Mouse (Mus musculus) macrophage (primary cell): Measurements from ENCODE around the gene Gm20695. TPM values are rescaled to one million over a fixed set of nuclear protein-coding genes. Genes with fewer than 3 reads are reported as not detected.
A peak's percentile ranks its signal among the peaks of the same experiment; 100 is the strongest.
"Not testable (repeated sequence)": the region's sequence is repeated elsewhere in the genome, so short reads cannot be mapped to it uniquely, and the experiment has no call there.

Source experiments
- H3K27ac ChIP-seq: fragments of 350-480 bp; formaldehyde crosslinking; 2 replicates; pipeline ENCODE4 v1.9.0; 2021
- H3K36me3 ChIP-seq: fragments of 350-480 bp; formaldehyde crosslinking; 2 replicates; pipeline ENCODE4 v1.9.0; 2021; ENCODE audit errors: inconsistent target
- H3K4me3 ChIP-seq: fragments of 350-480 bp; formaldehyde crosslinking; 2 replicates; pipeline ENCODE4 v1.9.0; 2021; ENCODE audit errors: inconsistent target
- H3K79me2 ChIP-seq: fragments of 350-480 bp; formaldehyde crosslinking; 2 replicates; pipeline ENCODE4 v1.9.0; 2021; ENCODE audit errors: inconsistent target
- WGBS: methylation state at CpG from one replicate; pipeline ENCODE4 v1.1.7; 2026; ENCODE audit warnings: inconsistent platforms; ENCODE audit not compliant: missing documents; 5-methylcytosine and 5-hydroxymethylcytosine counted together
- polyA plus RNA-seq: library from polyadenylated mRNA; stranded (reverse); fragments of 250-400 nt; gene quantifications from 3 replicates; pipeline ENCODE4 v1.2.4, GENCODE M21; 2018; ENCODE audit warnings: inconsistent platforms
- total RNA-seq, 78 experiments: library from RNA; depleted of rRNA; stranded (reverse); fragments of 250-400 nt; gene quantifications; 1 replicate in 9 of 78; 2 replicates in 24 of 78; 3 replicates in 43 of 78; 4 replicates in 2 of 78; pipeline ENCODE4 v1.2.4; 2018; ENCODE audit warnings: inconsistent platforms in 56 of 78

Gene Gm20695
- total RNA-seq (2018; cell fraction: chromatin; rRNA removed) = 1 to 10 TPM in 13 of 26 experiments, not detected in 13; 1.4 to 3.6 (median 2.2) TPM
- under 1 TPM in 19 of 26 experiments, not detected in 7; 0.15 to 0.96 (median 0.44) TPM for total RNA-seq (2018; cell fraction: cytosol; rRNA removed)
- 1 to 10 TPM in 8 of 26 experiments, under 1 TPM in 2, not detected in 16; 0.91 to 2.8 (median 1.4) TPM for total RNA-seq (2018; cell fraction: nucleus; rRNA removed)
- 1.2 TPM in 1 of 3 replicates, not detected in the others for polyA plus RNA-seq

DNA sequence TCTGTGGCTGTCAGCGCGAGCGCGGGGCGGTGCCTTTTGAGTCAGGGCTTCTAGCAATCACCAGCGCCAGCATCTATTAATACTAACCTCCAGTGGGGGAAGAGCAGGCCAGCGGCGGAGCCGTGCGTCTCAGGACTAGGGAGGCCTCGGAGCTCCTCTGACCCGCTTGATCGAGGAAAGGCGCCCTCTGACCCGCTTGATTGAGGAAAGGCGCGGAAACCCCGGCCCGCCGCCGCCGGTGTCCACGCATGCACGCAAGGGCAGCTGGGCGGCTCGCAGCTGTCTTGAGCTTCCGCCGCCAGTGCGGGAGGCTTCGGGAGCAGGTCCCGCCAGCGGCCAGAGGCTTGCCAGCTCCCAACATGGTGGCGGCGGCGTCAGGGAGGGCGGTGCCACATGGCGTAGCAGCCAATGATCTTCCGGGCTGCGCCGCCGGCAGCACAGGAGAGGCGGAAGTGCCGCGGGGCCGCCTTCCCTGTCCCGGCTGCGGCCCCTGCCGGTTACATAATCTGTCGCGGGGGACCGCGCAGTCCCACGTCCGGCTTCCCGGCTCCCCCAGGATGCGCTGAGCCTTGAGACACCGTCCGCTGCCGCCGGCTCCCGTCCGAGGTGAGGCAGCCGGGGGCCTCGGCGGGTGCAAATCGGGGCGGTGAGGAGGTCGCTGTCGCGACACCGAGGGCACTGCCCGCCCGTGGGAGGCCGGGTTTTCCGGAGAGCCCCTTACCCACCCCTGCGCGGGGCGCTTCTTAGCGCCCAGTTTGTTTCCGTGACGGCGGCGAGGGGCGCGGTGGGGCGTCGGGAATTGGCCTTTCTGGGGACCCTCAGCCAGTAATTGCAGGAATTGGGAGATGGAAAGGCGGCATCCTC lies at the start of gene Gm20695, which contains the start of gene Zfp597:
Gene Gm20695, plus strand, starts transcription at position 448 of the 864 bp plus-strand sequence.
Gene Zfp597, minus strand, starts transcription at position 361 of the 864 bp plus-strand sequence.
- H3K27ac ChIP-seq = peak within 1 kb of the TSS; percentile 73
- WGBS = under 1% methylated on average over 83 of the region's 88 CpGs
- peaks cover 91% of the 10 kb centered on the region for H3K79me2 ChIP-seq
- peak within 1 kb of the TSS; percentile 80 for H3K4me3 ChIP-seq
- no peaks in the 10 kb centered on the region for H3K36me3 ChIP-seq

DNA sequence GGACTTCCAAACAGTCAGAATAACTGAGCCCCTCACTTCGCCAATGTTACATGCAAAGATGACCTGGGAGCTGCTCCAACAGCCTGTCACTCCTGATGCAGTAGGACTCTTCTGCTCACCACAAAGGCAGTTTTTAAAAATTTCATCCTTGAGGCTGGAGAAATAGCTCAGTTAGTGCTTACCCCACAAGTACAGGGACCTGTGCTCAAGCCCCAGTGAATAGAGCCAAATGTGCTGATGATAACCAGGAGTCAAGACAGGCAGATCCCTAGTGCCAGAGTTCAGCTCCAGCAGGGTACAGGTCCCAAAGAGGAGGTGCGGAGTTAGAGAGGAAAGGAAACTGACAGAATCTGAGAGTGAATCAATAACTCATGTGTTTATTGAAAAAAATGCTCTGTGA lies 49.0 kb upstream of the Gm20695 start:
- Histone ChIP-seq H3K79me2 (no peaks in the 10 kb centered on the region), H3K27ac (no peak overlapping the region), H3K36me3 (no peaks in the 10 kb centered on the region), H3K4me3 (no peak overlapping the region)
- WGBS = 92% methylated on average over 2 of the region's 2 CpGs

DNA sequence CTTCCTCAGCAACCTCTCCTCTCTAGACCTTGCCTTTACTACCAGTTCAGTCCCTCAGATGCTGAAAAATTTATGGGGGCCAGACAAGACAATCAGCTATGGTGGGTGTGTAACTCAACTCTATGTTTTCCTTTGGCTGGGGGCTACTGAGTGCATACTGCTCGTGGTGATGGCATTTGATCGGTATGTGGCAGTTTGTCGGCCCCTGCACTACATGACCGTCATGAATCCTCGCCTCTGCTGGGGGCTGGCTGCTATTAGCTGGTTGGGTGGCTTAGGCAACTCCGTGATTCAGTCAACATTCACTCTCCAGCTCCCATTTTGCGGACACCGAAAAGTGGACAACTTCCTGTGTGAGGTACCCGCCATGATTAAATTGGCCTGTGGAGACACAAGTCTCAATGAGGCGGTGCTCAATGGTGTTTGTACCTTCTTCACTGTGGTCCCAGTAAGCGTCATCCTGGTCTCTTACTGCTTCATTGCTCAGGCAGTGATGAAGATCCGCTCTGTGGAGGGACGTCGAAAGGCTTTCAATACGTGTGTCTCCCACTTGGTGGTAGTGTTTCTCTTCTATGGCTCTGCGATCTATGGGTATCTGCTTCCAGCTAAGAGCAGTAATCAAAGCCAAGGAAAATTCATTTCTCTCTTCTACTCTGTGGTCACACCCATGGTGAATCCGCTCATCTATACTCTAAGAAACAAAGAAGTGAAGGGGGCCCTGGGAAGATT lies 45.1 kb upstream of the Gm20695 start:
- WGBS = 73% methylated on average over 17 of the region's 17 CpGs
- Histone ChIP-seq H3K36me3 (no peaks in the 10 kb centered on the region), H3K79me2 (no peaks in the 10 kb centered on the region), H3K27ac (no peak overlapping the region), H3K4me3 (no peak overlapping the region)

DNA sequence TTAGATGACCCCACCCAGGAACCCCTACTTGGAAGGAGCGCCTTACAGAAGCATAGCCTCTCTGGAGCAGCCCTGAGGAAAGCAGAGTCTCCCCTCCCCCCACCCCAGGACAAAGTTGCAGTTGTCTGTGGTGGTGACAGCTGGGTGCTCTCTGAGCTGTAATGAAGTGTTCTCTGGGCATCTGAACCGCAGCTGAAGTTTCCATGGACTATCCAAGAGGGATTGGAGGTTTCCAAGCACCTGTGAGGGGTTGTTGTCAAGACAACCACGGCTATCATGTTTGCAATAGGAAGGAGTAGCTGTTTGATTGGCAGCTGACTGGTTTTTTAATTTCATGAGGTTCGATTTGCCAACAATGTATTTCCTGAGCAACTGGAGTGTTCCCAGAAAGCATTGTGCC lies 41.5 kb upstream of the Gm20695 start:
- Histone ChIP-seq H3K79me2 (no peaks in the 10 kb centered on the region), H3K36me3 (no peaks in the 10 kb centered on the region), H3K4me3 (no peak overlapping the region), H3K27ac (no peak overlapping the region)
- 51% methylated on average over 4 of the region's 4 CpGs for WGBS

DNA sequence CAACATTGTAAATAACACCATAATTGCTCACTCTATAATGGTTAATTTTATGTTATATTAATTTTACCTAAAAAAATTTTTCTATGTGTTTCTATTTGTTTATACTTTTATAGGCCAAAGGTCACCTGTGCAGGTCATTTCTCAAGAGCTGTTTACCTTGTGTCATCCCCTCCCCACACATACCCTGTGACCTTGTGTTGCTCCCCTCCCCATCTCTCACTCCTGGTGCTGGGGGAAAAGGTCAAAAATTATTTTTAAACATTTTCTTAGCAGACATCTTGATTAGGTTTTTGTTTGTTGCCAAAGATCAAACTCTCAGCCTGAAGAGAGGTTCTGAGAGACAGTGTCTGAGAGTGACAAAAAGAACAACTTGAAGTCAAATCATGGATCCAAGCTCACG lies 40.7 kb upstream of the Gm20695 start:
- H3K79me2 ChIP-seq = no peaks in the 10 kb centered on the region
- H3K4me3 ChIP-seq = no peak overlapping the region
- 75% methylated on average over 1 of the region's 1 CpGs for WGBS
- no peaks in the 10 kb centered on the region for H3K36me3 ChIP-seq
- H3K27ac ChIP-seq = no peak overlapping the region

DNA sequence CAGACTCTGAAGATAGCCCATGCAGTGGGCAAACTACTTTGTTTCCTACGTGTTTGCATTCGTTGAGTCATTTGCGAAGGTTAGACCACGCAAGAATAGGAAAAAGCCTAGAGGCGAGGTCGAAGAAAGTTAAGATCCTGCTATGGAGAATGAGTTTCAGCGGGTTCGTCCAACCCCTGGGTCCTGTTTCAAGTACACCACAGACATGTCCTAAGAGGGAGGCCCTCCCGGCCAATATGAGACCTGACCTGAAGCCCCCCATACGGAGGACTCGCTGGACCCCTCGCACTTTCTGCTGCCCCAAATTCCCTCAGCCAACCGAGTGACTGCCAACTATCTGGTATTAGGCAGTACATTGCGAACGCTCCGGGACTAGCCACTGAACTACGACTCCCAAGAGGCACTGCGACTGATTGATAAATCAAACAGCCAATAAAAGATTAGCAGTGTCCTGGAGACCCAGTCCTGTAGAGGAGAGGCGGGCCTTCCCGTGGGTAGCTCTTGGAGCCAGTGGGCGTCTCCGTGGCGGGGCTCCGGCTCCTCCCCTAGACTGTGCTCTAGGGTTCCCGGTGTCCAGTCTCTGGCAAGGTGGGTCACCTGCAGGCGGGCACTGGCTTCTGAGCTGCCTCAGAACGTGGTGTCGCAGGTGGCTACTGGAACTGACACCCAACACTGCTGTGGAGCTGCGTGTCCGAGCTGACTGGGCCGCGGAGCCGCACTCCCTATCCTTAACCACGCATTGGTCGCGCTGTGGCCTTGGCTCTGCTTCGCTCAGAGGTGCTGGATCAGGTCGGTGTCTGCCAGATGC lies 37.5 kb upstream of the Gm20695 start, which contains the start of gene Zfp174:
Gene Zfp174, plus strand, starts transcription at position 558 of the 808 bp plus-strand sequence.
- Histone ChIP-seq H3K79me2 (no peaks in the 10 kb centered on the region), H3K4me3 (peak within 1 kb of the TSS; percentile 59), H3K36me3 (no peaks in the 10 kb centered on the region), H3K27ac (no peak within 1 kb of the TSS)
- WGBS = 5% methylated on average over 38 of the region's 38 CpGs

DNA sequence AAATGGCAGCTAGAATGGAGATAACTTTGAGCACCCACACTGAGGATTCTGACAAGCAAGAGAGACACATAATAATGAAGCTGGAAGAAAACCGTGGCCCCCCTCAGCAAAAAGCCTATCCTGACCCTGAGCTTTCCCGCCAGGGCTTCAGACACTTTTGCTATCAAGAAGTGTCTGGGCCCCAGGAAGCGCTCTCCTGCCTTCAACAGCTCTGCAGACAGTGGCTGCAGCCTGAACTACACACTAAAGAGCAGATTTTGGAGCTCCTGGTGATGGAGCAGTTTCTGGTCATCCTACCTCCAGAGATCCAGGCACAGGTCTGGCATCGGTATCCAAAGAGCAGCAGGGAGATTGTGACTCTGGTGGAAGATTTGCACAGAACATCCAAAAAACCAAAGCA lies 36.6 kb upstream of the Gm20695 start:
- H3K36me3 ChIP-seq = no peaks in the 10 kb centered on the region
- peak overlapping the region; percentile 59; the same call in 1 of the 2 replicates for H3K4me3 ChIP-seq
- no peak overlapping the region for H3K27ac ChIP-seq
- WGBS = 93% methylated on average over 4 of the region's 4 CpGs
- H3K79me2 ChIP-seq = no peaks in the 10 kb centered on the region

DNA sequence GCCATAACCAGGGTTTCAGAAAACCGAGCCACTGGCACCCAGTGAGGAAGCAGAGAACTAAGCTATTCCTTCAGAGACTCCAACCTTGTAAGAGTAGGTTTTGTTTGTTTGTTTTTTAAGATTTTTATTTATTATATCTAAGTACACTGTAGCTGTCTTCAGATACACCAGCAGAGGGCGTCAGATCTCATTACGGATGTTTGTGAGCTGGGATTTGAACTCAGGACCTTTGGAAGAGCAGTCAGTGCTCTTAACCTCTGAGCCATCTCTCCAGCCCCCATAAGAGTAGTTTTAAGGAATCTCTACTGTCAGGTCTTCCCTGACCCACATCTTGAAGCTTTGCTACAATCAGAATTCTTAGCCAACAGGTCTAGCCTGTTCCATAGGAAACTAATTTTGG lies 36.0 kb upstream of the Gm20695 start:
- 88% methylated on average over 3 of the region's 3 CpGs for WGBS
- H3K4me3 ChIP-seq = no peak overlapping the region

DNA sequence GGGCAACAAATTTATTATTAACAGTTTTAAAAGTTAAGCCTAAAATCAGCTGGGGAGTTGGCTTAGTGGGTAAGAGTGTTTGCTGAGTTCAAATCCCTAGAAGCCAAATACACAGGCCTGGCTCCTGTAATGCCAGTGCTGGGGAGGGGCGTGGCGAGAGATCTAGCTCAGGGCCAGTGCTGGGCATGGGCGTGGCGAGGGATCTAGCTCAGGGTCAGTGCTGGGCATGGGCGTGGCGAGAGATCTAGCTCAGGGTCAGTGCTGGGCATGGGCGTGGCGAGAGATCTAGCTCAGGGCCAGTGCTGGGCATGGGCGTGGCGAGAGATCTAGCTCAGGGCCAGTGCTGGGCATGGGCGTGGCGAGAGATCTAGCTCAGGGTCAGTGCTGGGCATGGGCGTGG lies 33.1 kb upstream of the Gm20695 start:
- 94% methylated on average over 11 of the region's 13 CpGs for WGBS
- not testable (repeated sequence) for H3K36me3 ChIP-seq, H3K79me2 ChIP-seq, H3K27ac ChIP-seq, H3K4me3 ChIP-seq

More for the DNA sequence above, 36.0 kb upstream of the Gm20695 start:
- Histone ChIP-seq H3K79me2 (no peaks in the 10 kb centered on the region), H3K36me3 (no peaks in the 10 kb centered on the region), H3K27ac (no peak overlapping the region)

DNA sequence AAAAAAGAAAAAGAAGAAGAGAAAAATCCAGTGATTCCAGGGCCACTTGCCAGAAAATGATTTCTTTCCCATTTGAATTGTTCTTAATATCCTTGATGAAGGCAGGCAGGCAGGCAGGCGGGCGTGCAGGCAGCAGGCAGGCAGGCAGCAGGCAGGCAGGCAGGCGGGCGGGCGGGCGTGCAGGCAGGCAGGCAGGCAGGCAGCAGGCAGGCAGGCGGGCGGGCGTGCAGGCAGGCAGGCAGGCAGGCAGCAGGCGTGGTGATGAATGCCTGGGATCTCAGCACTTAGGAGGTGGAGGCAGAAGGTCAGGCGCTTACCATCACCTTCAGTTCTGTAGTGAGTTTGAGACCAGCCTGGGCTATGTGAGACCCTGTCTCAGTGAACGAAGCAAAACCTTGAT lies 31.9 kb upstream of the Gm20695 start:
- H3K79me2 ChIP-seq = no peaks in the 10 kb centered on the region
- no peak overlapping the region for H3K4me3 ChIP-seq
- no peak overlapping the region for H3K27ac ChIP-seq
- WGBS = 94% methylated on average over 7 of the region's 12 CpGs
- H3K36me3 ChIP-seq = no peaks in the 10 kb centered on the region

DNA sequence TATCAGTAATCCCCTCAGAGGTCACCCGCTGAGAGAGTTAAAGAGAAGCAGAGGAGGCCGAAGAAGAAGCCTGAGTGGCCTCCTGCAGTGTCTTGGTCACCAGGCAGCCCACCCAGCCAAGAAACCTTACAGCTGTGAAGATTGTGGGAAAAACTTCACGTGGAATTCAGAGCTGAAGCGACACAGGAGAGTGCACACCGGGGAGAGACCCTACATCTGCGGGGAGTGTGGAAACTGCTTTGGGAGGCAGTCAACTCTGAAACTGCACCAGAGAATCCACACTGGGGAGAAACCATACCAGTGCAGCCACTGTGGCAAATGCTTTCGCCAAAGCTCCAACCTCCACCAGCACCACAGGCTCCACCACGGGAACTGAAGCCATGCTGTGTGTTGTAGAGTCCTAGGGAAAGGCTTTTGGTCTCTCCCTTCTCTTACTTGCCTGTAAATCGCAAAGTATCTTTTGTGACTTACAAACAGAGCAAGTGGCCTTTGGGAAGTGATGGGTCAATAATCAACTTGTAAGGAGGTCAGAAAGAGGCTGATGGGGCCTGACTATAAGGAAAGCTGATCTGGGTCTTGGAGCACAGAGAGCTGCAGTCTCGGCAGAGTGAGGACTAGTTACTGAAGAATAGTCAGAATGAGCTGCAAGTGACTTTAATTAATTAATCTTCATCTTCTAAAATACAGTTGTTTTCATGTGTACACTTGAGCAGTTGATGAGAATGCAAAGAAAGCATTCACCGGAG lies 29.8 kb upstream of the Gm20695 start:
- Histone ChIP-seq H3K36me3 (no peaks in the 10 kb centered on the region), H3K27ac (no peak overlapping the region), H3K79me2 (no peaks in the 10 kb centered on the region), H3K4me3 (no peak overlapping the region)
- 99% methylated on average over 8 of the region's 11 CpGs for WGBS

DNA sequence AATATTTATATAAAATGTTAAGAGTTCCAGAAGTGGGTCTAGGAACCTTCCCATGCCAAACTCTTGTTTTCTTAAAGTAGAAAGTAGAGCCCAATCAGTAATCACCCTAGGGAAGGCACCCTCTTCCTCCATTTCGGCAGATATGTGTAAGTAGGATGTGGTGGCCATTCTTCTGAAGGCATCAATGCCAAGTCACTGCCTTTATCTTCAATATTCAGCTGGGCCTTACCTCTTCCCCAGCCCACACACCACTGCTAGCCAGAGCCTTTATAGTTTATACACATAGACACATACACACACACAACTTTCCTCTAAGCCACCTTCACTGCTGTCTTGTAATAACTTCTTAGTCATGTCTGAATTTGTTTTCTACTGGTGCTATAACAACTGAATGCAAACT lies 28.7 kb upstream of the Gm20695 start:
- no peak overlapping the region for H3K4me3 ChIP-seq
- H3K27ac ChIP-seq = no peak overlapping the region
- 70% methylated on average over 1 of the region's 1 CpGs for WGBS
- H3K36me3 ChIP-seq = peaks cover 6% of the 10 kb centered on the region; the same call in 1 of the 2 replicates
- H3K79me2 ChIP-seq = no peaks in the 10 kb centered on the region

DNA sequence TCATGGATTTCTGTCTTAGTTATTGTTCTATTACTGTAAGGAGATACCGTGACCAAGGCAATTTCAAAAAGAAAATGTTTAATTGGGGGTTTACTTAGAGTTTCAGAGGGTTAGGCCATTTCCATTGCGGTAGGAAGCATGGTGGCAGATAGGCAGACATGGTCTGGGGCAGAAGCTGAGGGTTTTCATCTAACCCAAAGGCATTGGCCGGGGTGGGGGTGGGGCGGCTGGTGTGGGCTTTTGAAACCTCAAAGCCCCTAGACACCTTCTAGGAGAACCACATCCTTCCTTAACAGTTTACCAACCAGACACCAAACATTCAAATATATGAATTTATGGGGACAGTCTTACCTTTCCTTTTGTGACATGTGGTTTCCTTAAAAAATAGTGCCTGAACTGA lies 25.2 kb upstream of the Gm20695 start:
- Histone ChIP-seq H3K27ac (no peak overlapping the region), H3K36me3 (peaks cover 14% of the 10 kb centered on the region; the same call in 1 of the 2 replicates), H3K79me2 (no peaks in the 10 kb centered on the region), H3K4me3 (no peak overlapping the region)
- 90% methylated on average over 1 of the region's 4 CpGs for WGBS
